ENCODE assay signal across 8 mouse cellular contexts in the genomic region with DNA sequence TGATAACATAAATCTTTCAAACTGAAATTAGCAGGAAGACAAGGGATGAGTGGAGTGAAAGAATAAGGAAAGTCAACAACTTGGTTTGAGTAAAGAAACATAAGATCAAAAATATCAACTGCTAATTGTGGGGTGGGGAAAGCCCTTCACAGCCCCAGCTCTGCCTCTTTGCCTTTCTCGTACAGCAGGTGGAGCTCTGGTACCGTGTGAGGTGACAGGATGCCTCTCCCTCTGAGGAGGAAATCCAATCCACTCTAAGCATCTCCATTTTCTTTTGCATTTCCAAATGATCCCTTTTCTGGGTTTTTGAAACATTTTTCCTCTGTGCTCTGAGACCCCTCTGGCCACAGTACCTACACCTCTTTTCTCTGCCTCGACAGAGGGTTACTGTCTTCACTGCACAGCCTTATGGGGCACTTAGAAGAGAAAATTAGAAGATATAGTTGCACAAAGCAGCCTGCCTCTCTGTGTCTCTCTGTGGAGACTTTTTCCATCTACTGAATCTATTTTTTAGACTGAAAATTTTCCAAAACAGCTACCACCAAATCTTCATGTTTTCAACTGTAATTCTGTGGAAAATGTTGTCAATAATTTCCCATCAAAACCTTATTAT. TPM values are rescaled to one million over a fixed set of nuclear protein-coding genes. Genes with fewer than 3 reads are reported as not detected.
DNase-seq lines count a peak whose midpoint lies in the region; ATAC-seq and TF ChIP-seq lines count a peak whose summit lies in the region.

No protein-coding gene starts in this region.

- H3K9me3 ChIP-seq in heart, embryonic 16.5 days (replicated peaks; ENCODE audit: control insufficient read depth, low read length), result no peaks in the 10 kb centered on the region

- H3K4me2 ChIP-seq in heart, embryonic 16.5 days (ENCODE audit: low read depth, low read length), result no peak overlapping the region

- H3K27me3 ChIP-seq in heart, embryonic 16.5 days (ENCODE audit: control insufficient read depth, insufficient read depth, low read length), result no peaks in the 10 kb centered on the region

- ATAC-seq in CD4-positive, CD25-positive, alpha-beta regulatory T cell, adult 4 months, result peak; percentile 80
- peak; percentile 69 for ATAC-seq in heart, embryonic 16.5 days (replicated peaks; ENCODE audit: extremely low read depth, insufficient read depth, low FRiP score)

- no peaks in the 10 kb centered on the region for H3K36me3 ChIP-seq in heart, embryonic 16.5 days (ENCODE audit: control insufficient read depth, insufficient read depth)

- TF ChIP-seq POLR2A in cortical plate, adult 2 months (IDR thresholded peaks at IDR 0.05; ENCODE audit: extremely low read depth, insufficient read depth, low read length), result no peak

- peak; percentile 91 for TF ChIP-seq CTCF in cortical plate, adult 2 months (IDR thresholded peaks at IDR 0.05; ENCODE audit: extremely low read depth, insufficient read depth, low read length)

- no peak overlapping the region for H3K9ac ChIP-seq in heart, embryonic 16.5 days (ENCODE audit: low read length)

- H3K4me3 ChIP-seq in cortical plate, adult 2 months (ENCODE audit: insufficient read depth, low read length), result no peak overlapping the region
- H3K4me3 ChIP-seq in heart, embryonic 16.5 days (ENCODE audit: low read length), result no peak overlapping the region

- peak; percentile 78 for DNase-seq in NIH3T3 (ENCODE audit: low read depth)
- DNase-seq in large intestine, adult 2 months (ENCODE audit: low read depth, low spot score), result peak; percentile 13
- peak; percentile 81 for DNase-seq in lung, postnatal 10 days
- peak; percentile 72 for DNase-seq in right cerebral cortex, postnatal 14 days
- DNase-seq in spleen, adult 12 weeks (ENCODE audit: low spot score), result no peak

- WGBS in heart, embryonic 16.5 days, result 4% methylated on average over 3 of the region's 3 CpGs
- WGBS in large intestine, adult 2 months, result 7% methylated on average over 3 of the region's 3 CpGs

- no peak overlapping the region for H3K27ac ChIP-seq in cortical plate, adult 2 months (ENCODE audit: insufficient read depth, low read length)
- no peak overlapping the region for H3K27ac ChIP-seq in heart, embryonic 16.5 days (ENCODE audit: low read length)

- H3K4me1 ChIP-seq in cortical plate, adult 2 months (ENCODE audit: control insufficient read depth, insufficient read depth, low read length), result no peaks in the 10 kb centered on the region
- no peaks in the 10 kb centered on the region for H3K4me1 ChIP-seq in heart, embryonic 16.5 days (ENCODE audit: control insufficient read depth, insufficient read depth, low read length)

RNA-seq across cellular contexts. Expression of a gene that starts 57.4 kb away (rescaled TPM):
- polyA plus RNA-seq in CD4-positive, CD25-positive, alpha-beta regulatory T cell, adult 4 months (2017; shearing (Covaris generic)), result under 1 TPM; 0.17 to 0.29 TPM
- 3.8 and 4.6 TPM in 2 replicates for polyA plus RNA-seq in cortical plate, adult 2 months (2012; rRNA removed)
- polyA plus RNA-seq in heart, embryonic 16.5 days (2015; fragmentation: Nextera tagmentation; extraction: Ambion mirVana), result 18.5 and 20.0 TPM in 2 replicates
- 0.09 and 0.49 TPM in 2 replicates for polyA plus RNA-seq in large intestine, adult 2 months (2012; rRNA removed)
